Mouse (Mus musculus): ENCODE data around the gene Cfap61. TPM values are rescaled to one million over a fixed set of nuclear protein-coding genes. Genes with fewer than 3 reads are reported as not detected.

Gene Cfap61
- polyA plus RNA-seq, 1 experiment from 2014 or later = 1.7 TPM

DNA sequence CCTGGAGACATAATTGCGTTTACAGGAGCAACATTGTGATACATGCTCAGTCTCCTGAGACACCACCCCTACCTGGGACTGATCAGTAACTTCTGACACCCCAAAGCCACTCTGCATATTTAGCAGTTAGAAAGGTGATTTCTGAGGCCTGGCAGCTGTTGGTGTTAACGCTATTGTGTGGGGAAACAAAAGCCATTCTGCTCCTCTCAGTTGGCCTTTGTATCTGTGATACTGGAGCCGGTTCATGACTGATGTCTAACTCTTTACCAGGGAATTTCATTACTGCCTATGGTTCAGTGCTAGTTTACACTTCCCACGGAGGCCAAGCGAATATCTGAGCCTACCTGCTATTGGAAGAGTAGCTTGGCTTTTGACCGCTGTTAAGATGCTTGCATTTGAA, 138.7 kb downstream of the Cfap61 start:
- Histone ChIP-seq H3K4me2 (replicated peaks) (no peak overlapping the region), H3K9me3 (no peaks in the 10 kb centered on the region), H3K4me3 (replicated peaks) (no peak overlapping the region), H3K27me3 (no peaks in the 10 kb centered on the region), H3K4me1 (replicated peaks) (peaks cover 11% of the 10 kb centered on the region), H3K36me3 (no peaks in the 10 kb centered on the region), H3K27ac (no peak overlapping the region), H3K9ac (replicated peaks) (no peak overlapping the region)
- ATAC-seq = no peak
- 14% methylated on average over 6 of the region's 6 CpGs for WGBS

DNA sequence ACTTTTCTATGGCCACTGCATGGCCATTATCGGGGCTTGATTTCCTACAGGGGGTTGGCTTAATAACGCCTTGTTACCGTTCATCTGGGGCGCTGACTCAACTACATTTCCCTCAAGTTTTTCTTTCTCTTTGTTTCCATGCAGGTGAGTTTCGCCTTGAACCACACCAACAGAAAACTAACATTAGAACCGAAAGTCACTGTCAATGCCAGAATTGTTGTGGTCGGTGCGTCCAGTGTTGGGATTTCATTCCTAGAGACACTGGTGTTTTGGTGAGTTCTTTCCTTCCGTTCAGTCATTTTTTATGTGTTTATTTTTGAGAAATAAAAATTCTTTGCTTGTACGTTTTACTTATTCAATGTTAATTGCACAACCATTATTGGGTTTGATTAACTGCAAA, 142.5 kb downstream of the Cfap61 start:
- no peak for ATAC-seq
- 94% methylated on average over 10 of the region's 10 CpGs for WGBS
- no peak overlapping the region for H3K4me3 ChIP-seq (replicated peaks)

DNA sequence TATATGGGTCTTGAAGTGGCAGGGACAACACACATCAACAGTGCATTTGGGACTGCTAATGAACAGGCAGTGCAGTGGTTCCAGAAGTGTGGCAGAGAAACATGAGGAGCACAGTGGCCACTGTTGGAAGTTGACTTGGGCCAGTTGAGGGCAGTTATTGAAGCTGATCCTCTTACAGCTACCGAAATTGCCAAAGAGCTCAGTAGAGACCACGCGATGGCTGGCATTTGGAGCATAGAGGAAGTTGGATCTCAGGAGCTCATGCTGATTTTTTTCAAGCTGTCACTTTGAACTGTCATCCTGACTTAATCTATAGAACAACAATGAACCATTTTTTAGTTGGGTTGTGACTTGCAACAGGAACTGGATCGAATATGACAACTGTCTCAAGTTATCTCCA, 145.7 kb downstream of the Cfap61 start:
- Histone ChIP-seq H3K9ac (replicated peaks) (no peak overlapping the region), H3K36me3 (no peaks in the 10 kb centered on the region), H3K4me3 (replicated peaks) (no peak overlapping the region), H3K4me1 (replicated peaks) (0 out of 2 replicates have a peak, but pooled peaks cover 5% of the 10 kb centered on the region), H3K9me3 (no peaks in the 10 kb centered on the region), H3K4me2 (replicated peaks) (no peak overlapping the region), H3K27me3 (no peaks in the 10 kb centered on the region), H3K27ac (no peak overlapping the region)
- 95% methylated on average over 4 of the region's 4 CpGs for WGBS
- no peak for ATAC-seq

More for the DNA sequence above, 142.5 kb downstream of the Cfap61 start:
- H3K27me3 ChIP-seq = no peaks in the 10 kb centered on the region
- H3K27ac ChIP-seq = no peak overlapping the region
- H3K4me1 ChIP-seq (replicated peaks) = peaks cover 11% of the 10 kb centered on the region
- H3K36me3 ChIP-seq = no peaks in the 10 kb centered on the region
- H3K4me2 ChIP-seq (replicated peaks) = no peak overlapping the region
- no peaks in the 10 kb centered on the region for H3K9me3 ChIP-seq
- H3K9ac ChIP-seq (replicated peaks) = no peak overlapping the region

DNA sequence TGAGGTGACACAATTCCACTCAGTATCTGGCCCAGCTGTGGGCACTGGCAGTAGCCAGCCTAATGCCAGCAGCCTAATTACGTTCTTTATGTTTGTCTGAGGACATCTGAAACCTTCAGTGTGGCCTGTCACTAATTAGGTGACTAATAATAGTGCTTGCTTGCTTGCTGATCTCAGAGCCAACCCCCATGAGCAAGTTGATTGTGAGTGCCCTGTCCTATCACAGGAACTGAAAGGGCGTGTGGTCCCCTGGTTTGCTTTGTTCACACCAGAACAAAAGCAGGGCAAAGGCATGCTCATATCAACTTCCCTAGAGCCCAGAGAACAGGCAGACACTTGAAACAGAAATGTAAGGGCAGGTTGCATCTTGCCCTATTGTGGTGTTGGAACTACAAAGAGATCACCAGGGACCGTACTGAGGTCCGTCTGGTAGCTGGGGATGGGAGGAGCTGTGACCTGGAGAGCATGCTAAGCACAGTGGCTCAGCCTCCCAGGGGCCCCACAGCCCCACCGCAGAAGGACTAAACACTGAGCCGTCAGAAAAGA, 148.8 kb downstream of the Cfap61 start:
- H3K36me3 ChIP-seq = no peaks in the 10 kb centered on the region
- no peak for ATAC-seq

DNA sequence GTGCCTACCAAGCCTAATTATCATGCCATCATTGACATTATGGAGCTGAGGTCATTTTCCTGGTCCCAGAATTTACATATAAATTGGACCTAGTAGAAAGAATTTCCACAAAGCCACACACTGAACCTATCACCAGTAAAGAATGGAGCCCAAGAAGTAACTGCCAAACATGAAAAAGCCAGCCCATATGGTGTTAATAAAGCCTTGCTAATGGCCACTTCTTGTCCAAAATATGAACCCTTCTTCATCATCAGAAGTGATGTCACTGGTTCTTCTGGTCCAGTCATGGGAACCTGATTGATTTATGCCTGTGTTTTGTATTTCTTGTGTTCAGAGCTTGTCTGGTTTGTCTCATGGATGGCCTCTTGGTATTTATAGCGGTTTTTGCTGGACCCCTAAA, 152.8 kb downstream of the Cfap61 start:
- no peak overlapping the region for H3K4me2 ChIP-seq (replicated peaks)
- no peak overlapping the region for H3K27ac ChIP-seq
- no peak for ATAC-seq
- no peaks in the 10 kb centered on the region for H3K36me3 ChIP-seq
- no peaks in the 10 kb centered on the region for H3K27me3 ChIP-seq
- WGBS = 97% methylated on average over 1 of the region's 1 CpGs
- H3K4me3 ChIP-seq (replicated peaks) = no peak overlapping the region
- no peaks in the 10 kb centered on the region for H3K9me3 ChIP-seq
- peaks cover 23% of the 10 kb centered on the region for H3K4me1 ChIP-seq (replicated peaks)
- H3K9ac ChIP-seq (replicated peaks) = no peak overlapping the region

More for the DNA sequence above, 148.8 kb downstream of the Cfap61 start:
- no peak overlapping the region for H3K4me2 ChIP-seq (replicated peaks)
- H3K9me3 ChIP-seq = no peaks in the 10 kb centered on the region
- H3K27me3 ChIP-seq = no peaks in the 10 kb centered on the region
- WGBS = 37% methylated on average over 6 of the region's 6 CpGs
- no peak overlapping the region for H3K4me3 ChIP-seq (replicated peaks)
- no peak overlapping the region for H3K27ac ChIP-seq
- no peak overlapping the region for H3K9ac ChIP-seq (replicated peaks)
- H3K4me1 ChIP-seq (replicated peaks) = 0 out of 2 replicates have a peak, but pooled peaks cover 11% of the 10 kb centered on the region

DNA sequence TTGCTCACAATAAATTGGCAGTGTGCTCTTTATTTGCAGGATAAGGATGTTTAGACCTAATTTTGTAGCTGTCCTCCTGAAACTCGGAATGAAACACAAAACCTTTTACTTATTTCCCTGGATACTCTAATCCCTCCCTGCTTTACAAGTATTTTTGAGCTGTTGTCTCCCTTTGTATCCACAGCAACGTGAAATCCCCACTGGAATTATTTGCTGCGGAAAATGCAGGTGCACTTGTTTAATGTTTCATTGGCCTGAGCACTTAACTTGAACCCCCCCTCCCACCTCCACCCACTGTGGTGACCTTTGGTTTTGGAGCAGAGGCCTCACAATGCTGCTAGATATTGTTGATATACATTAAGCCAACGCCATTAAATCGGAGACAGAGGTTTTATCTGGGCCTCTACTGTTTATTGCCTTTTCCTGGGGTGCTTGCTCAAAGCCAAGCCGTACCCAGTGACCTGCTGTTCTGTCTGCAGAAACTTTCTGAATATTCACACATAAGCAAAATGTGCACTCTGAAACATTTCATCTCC, 154.6 kb downstream of the Cfap61 start:
- Histone ChIP-seq H3K9me3 (no peaks in the 10 kb centered on the region), H3K27ac (0 out of 2 replicates have a peak overlapping the region, but pooled peaks have one; percentile 39), H3K9ac (replicated peaks) (no peak overlapping the region), H3K4me3 (replicated peaks) (no peak overlapping the region), H3K27me3 (no peaks in the 10 kb centered on the region), H3K4me2 (replicated peaks) (no peak overlapping the region), H3K4me1 (replicated peaks) (peaks cover 18% of the 10 kb centered on the region), H3K36me3 (no peaks in the 10 kb centered on the region)
- WGBS = 17% methylated on average over 6 of the region's 6 CpGs
- no peak for ATAC-seq

DNA sequence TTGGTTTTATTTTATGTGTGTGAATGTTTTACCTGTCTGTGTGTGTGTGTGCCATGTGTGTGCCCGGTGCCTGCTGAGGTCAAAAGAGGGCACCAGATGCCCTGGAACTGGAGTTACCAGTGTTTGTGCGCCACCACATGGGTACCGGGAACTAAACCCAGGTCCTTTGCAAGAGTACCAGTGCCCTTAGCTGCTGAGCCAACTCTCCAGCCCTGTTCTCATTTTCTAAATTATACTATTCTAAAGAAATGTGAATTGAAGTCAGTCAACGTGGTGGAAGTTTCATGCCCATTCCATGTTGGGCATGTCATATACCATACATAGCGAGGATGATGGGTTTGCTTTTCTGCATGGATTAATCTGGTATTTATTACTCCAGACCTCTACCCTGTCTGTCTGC, 162.9 kb downstream of the Cfap61 start:
- no peak overlapping the region for H3K9ac ChIP-seq (replicated peaks)
- no peak for ATAC-seq
- 95% methylated on average over 5 of the region's 5 CpGs for WGBS
- H3K27ac ChIP-seq = no peak overlapping the region
- H3K27me3 ChIP-seq = no peaks in the 10 kb centered on the region
- H3K4me2 ChIP-seq (replicated peaks) = no peak overlapping the region
- H3K9me3 ChIP-seq = no peaks in the 10 kb centered on the region
- H3K4me1 ChIP-seq (replicated peaks) = peaks cover 16% of the 10 kb centered on the region
- H3K4me3 ChIP-seq (replicated peaks) = no peak overlapping the region
- H3K36me3 ChIP-seq = no peaks in the 10 kb centered on the region

DNA sequence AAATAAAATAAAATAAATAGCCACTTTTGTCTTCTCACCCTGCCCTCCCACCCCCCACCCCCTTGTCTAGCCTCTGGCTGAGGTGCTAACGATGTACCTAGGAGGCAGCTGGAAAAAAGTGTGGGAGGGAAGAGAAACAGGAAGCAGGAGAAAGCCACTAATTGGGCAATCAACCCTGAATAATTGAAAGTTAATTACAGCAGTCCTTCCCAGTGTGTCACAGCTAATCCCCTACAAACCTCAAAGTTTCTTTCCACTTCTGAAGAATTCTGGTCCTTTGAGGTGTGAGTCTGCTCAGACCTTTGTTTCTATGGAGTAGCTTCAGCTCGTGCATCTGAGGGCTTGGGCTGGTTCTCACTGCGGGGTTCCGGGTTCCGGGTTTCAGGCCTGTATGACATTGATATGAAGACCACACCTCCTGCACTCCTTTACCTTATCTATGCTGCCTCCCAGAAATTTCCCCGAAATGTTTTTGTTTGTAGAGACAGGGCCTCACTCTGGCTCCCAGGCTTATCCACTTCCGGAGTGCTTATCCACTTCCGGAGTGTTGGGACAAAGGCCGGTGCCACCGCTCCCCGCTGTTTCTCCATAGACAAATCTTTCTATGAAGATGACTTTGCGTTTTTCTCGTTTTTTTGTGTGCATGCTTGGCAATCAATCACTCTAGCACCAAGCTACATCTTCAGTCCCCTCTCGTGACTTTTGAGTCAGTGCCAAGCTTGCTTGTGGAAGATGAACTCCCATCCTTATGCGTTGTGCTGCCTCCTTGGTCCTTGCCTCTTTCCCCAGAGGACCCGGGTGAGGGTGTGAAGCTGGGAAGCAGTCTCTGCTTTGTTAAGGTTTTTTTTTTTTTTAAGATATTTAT, 164.5 kb downstream of the Cfap61 start:
- H3K9ac ChIP-seq (replicated peaks) = no peak overlapping the region
- H3K9me3 ChIP-seq = no peaks in the 10 kb centered on the region
- H3K4me1 ChIP-seq (replicated peaks) = peaks cover 22% of the 10 kb centered on the region
- WGBS = 56% methylated on average over 16 of the region's 16 CpGs
- H3K27me3 ChIP-seq = no peaks in the 10 kb centered on the region
- no peak overlapping the region for H3K4me2 ChIP-seq (replicated peaks)
- H3K27ac ChIP-seq = no peak overlapping the region
- no peaks in the 10 kb centered on the region for H3K36me3 ChIP-seq
- H3K4me3 ChIP-seq (replicated peaks) = no peak overlapping the region
- no peak for ATAC-seq

DNA sequence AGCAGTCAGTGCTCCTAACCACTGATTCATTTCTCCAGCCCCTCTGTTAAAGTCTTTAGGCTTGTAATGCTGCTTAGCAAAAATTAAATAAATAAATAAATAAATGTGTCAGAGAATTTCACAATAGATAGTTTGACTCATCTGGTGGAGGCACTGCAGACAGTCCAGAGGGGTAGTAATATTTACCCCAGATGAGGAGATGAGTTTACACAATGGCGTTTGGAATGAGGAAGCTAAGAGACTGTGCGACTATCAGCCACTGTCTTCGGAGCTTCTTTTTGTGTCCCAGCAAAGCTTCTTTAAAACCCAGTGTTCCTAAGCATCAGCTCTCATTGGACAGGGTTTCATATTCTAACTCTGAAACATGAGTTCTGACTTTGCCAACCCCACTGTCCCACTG, 165.3 kb downstream of the Cfap61 start:
- no peak for ATAC-seq
- Histone ChIP-seq H3K9ac (replicated peaks) (no peak overlapping the region), H3K27me3 (no peaks in the 10 kb centered on the region), H3K4me2 (replicated peaks) (no peak overlapping the region), H3K9me3 (no peaks in the 10 kb centered on the region), H3K36me3 (no peaks in the 10 kb centered on the region), H3K4me1 (replicated peaks) (peaks cover 22% of the 10 kb centered on the region), H3K4me3 (replicated peaks) (no peak overlapping the region), H3K27ac (no peak overlapping the region)
- 89% methylated on average over 3 of the region's 3 CpGs for WGBS

DNA sequence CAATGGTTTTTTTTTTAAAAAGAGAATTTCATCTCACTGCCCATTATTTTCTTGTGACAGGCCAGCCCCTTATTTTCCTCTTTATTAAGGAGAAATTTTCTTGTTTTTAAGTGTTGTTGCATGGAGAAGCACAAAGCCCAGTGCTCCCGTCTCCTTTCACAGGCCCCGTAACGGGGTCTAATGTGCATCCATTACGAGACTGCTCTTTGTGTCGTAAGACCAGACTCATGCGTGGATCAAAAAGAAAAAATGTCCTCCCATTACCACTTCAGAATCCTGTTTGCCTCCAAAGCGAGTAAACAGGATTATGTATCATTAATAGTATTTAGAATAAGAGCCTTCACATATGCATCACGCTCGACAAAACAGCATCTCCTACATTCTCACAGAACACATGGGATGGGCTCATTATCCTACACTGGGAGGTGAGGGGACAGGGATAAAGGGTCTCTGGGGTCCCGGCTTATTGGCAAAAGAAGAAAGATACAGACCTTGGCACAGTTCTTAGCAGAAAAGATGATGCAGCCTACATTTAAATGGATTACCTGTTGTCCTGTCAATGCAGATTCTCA, 166.0 kb downstream of the Cfap61 start:
- H3K36me3 ChIP-seq = no peaks in the 10 kb centered on the region
- no peak overlapping the region for H3K4me2 ChIP-seq (replicated peaks)
- 35% methylated on average over 10 of the region's 10 CpGs for WGBS
- no peaks in the 10 kb centered on the region for H3K27me3 ChIP-seq
- peak overlapping the region; percentile 46; the same call in 1 of the 2 replicates for H3K27ac ChIP-seq
- no peak overlapping the region for H3K4me3 ChIP-seq (replicated peaks)
- H3K9ac ChIP-seq (replicated peaks) = no peak overlapping the region
- ATAC-seq = peak; percentile 40; the same call in 1 of the 2 replicates
- no peaks in the 10 kb centered on the region for H3K9me3 ChIP-seq
- H3K4me1 ChIP-seq (replicated peaks) = peaks cover 22% of the 10 kb centered on the region

DNA sequence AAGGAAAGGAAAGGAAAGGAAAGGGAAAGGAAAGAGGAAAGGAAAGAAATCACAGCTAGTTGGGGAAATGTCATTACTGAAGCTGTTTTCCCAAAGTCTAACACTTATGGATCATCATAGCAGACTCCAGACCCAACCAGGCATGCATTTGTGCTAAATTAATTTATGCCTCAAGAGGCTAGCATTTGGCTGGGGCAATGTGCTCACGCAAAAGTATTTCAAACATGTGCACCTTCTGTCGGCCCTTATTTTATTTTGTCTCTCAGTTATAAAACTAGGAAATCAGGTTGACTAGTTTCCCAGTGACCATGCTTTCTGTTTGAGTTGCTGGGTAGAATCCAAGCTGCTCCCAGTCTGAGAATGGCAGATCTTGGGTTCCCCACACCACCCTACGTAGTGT, 168.0 kb downstream of the Cfap61 start:
- H3K36me3 ChIP-seq = no peaks in the 10 kb centered on the region
- H3K9me3 ChIP-seq = no peaks in the 10 kb centered on the region
- no peak overlapping the region for H3K4me2 ChIP-seq (replicated peaks)
- no peak overlapping the region for H3K27ac ChIP-seq
- H3K4me1 ChIP-seq (replicated peaks) = peaks cover 22% of the 10 kb centered on the region
- no peaks in the 10 kb centered on the region for H3K27me3 ChIP-seq
- 87% methylated on average over 3 of the region's 3 CpGs for WGBS
- no peak for ATAC-seq
- H3K4me3 ChIP-seq (replicated peaks) = no peak overlapping the region
- no peak overlapping the region for H3K9ac ChIP-seq (replicated peaks)

DNA sequence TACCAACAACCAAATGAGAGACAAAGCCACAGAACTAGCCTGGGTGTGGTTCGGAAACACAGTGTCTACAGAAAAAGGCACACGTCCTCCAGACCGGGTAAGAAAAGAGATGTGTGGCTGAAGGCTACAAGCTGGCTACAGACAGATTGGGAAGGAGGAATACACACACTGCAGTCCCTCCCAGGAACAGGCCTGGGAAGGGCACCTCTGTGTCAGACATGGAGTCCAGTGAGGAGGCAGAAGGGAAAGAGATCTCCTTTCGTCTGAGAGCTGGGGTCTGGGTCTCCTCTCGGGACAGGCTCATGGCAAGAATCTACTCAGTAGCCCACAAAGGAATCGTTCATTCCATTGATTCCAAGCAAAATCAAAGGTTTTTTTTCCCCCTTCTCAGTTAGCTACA, 170.8 kb downstream of the Cfap61 start:
- no peak overlapping the region for H3K4me2 ChIP-seq (replicated peaks)
- no peaks in the 10 kb centered on the region for H3K36me3 ChIP-seq
- no peak overlapping the region for H3K27ac ChIP-seq
- no peak overlapping the region for H3K4me3 ChIP-seq (replicated peaks)
- no peaks in the 10 kb centered on the region for H3K27me3 ChIP-seq
- WGBS = 78% methylated on average over 6 of the region's 6 CpGs
- no peak overlapping the region for H3K9ac ChIP-seq (replicated peaks)
- H3K4me1 ChIP-seq (replicated peaks) = peaks cover 22% of the 10 kb centered on the region
- no peak for ATAC-seq
- no peaks in the 10 kb centered on the region for H3K9me3 ChIP-seq
